Mouse (Mus musculus) layer of hippocampus, adult 11-12 months (tissue): ENCODE data around the gene Myo1g.
A peak's percentile ranks its signal among the peaks of the same experiment; 100 is the strongest.

ENCODE experiments used
- DNase-seq: peaks from one replicate; pipeline ENCODE4 v3.0.0; 2022; ENCODE audit warnings: low spot score

Myo1g gene

GRCm38 (mm10) chr11:6520507-6521173, at the start of gene Myo1g:
TSS of gene Myo1g (minus strand) at chr11:6520965.
- DNase-seq = no peak

- DNase-seq = no peak
Measured at GRCm38 (mm10) chr11:6569410-6569777, 48.6 kb upstream of the Myo1g start.

GRCm38 (mm10) chr11:6568584-6569409, 48.0 kb upstream of the Myo1g start:
- peak; percentile 40 for DNase-seq

GRCm38 (mm10) chr11:6567951-6568350, 47.2 kb upstream of the Myo1g start:
- no peak for DNase-seq

- DNase-seq = no peak
Measured at GRCm38 (mm10) chr11:6566496-6566895, 45.7 kb upstream of the Myo1g start.

- no peak for DNase-seq
Measured at GRCm38 (mm10) chr11:6563201-6563600, 42.4 kb upstream of the Myo1g start.

- no peak for DNase-seq
Measured at GRCm38 (mm10) chr11:6562359-6562758, 41.6 kb upstream of the Myo1g start.

GRCm38 (mm10) chr11:6561474-6561873, 40.7 kb upstream of the Myo1g start:
- no peak for DNase-seq

- DNase-seq = no peak
Measured at GRCm38 (mm10) chr11:6560655-6561360, 40.0 kb upstream of the Myo1g start.

GRCm38 (mm10) chr11:6559996-6560395, 39.2 kb upstream of the Myo1g start:
- no peak for DNase-seq

- no peak for DNase-seq
Measured at GRCm38 (mm10) chr11:6558234-6558633, 37.5 kb upstream of the Myo1g start.

- no peak for DNase-seq
Measured at GRCm38 (mm10) chr11:6550201-6550600, 29.4 kb upstream of the Myo1g start.

GRCm38 (mm10) chr11:6549770-6550169, 29.0 kb upstream of the Myo1g start:
- no peak for DNase-seq

- no peak for DNase-seq
Measured at GRCm38 (mm10) chr11:6547696-6548325, 27.0 kb upstream of the Myo1g start.

- DNase-seq = peak; percentile 47
Measured at GRCm38 (mm10) chr11:6547037-6547680, 26.4 kb upstream of the Myo1g start.

GRCm38 (mm10) chr11:6546205-6547013, 25.6 kb upstream of the Myo1g start, which contains the start of gene Ccm2:
TSS of gene Ccm2 (plus strand) at chr11:6546887.
- peak; percentile 97 for DNase-seq

GRCm38 (mm10) chr11:6545857-6546192, 25.1 kb upstream of the Myo1g start:
- DNase-seq = no peak

GRCm38 (mm10) chr11:6545186-6545856, 24.6 kb upstream of the Myo1g start:
- no peak for DNase-seq

GRCm38 (mm10) chr11:6544683-6545082, 23.9 kb upstream of the Myo1g start:
- DNase-seq = no peak

GRCm38 (mm10) chr11:6530746-6531145, 10.0 kb upstream of the Myo1g start:
- no peak for DNase-seq
